Mouse (Mus musculus): ENCODE measurements around the gene Bglap. TPM values are rescaled to one million over a fixed set of nuclear protein-coding genes. Genes with fewer than 3 reads are reported as not detected.
A peak's percentile ranks its signal among the peaks of the same experiment; 100 is the strongest.

Bglap gene
- polyA plus RNA-seq, 1 experiment, result not detected

DNA sequence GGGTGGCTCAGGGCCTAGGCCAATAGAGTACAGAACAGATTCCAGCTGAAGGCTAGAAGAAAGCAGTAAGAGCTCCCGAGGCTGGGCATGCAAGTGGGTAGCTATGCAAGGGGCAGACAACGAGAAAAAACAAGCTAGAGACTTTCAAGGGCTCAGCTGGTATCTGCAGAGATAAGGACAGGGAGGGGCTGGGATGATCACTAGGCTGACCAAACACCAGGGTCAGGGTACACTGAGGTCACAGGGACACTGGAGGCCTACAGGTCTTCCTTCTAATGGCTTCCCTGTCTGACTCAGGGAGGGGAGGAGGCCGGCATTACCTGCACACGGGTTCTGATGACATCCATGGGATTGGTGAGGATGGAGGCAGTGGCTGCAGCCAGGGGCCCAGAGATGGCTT, 31.4 kb upstream of the Bglap start:
- Histone ChIP-seq H3K27ac (ENCODE audit: insufficient read depth, low read length) (no peak overlapping the region), H3K4me1 (ENCODE audit: control insufficient read depth, insufficient read depth, low read length) (0 out of 2 replicates have a peak, but pooled peaks cover 2% of the 10 kb centered on the region), H3K4me3 (ENCODE audit: insufficient read depth, low read length) (no peak overlapping the region)
- TF ChIP-seq POLR2A (IDR thresholded peaks at IDR 0.05; ENCODE audit: low read depth, low read length) (no peak), CTCF (IDR thresholded peaks at IDR 0.05; ENCODE audit: borderline replicate concordance, insufficient read depth, low read length) (no peak)

- no peak overlapping the region for H3K27ac ChIP-seq (ENCODE audit: insufficient read depth, low read length)
- TF ChIP-seq POLR2A (IDR thresholded peaks at IDR 0.05; ENCODE audit: low read depth, low read length) (no peak), CTCF (IDR thresholded peaks at IDR 0.05; ENCODE audit: borderline replicate concordance, insufficient read depth, low read length) (no peak)
- H3K4me3 ChIP-seq (ENCODE audit: insufficient read depth, low read length), result no peak overlapping the region
- peaks cover 12% of the 10 kb centered on the region; the same call in 1 of the 2 replicates for H3K4me1 ChIP-seq (ENCODE audit: control insufficient read depth, insufficient read depth, low read length)
Measured at GRCm38 (mm10) chr3:88412636-88413035, 28.4 kb upstream of the Bglap start.

- peaks cover 16% of the 10 kb centered on the region; the same call in 1 of the 2 replicates for H3K4me1 ChIP-seq (ENCODE audit: control insufficient read depth, insufficient read depth, low read length)
- no peak overlapping the region for H3K4me3 ChIP-seq (ENCODE audit: insufficient read depth, low read length)
- no peak overlapping the region for H3K27ac ChIP-seq (ENCODE audit: insufficient read depth, low read length)
- no peak for TF ChIP-seq POLR2A (IDR thresholded peaks at IDR 0.05; ENCODE audit: low read depth, low read length)
- no peak for TF ChIP-seq CTCF (IDR thresholded peaks at IDR 0.05; ENCODE audit: borderline replicate concordance, insufficient read depth, low read length)
Measured at GRCm38 (mm10) chr3:88411681-88412080, 27.4 kb upstream of the Bglap start.

DNA sequence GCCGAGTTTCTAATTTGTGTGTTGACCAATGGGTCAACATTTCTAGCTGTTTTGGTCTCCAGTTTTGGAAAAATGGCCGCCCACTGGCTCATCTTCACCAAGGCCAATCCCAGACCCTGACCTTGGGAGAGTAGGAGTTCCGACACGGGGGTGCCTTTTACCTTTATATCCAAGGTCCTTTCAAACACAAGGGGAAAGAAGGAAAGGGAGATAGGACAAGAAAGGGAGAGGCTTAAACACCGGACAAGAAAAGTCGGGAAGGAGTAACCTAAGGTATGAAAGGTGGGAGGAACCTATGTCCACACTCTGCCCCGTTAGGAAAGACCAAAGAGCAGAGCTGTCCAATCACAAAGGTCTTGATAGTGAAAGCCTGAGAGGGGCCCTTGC, 26.4 kb upstream of the Bglap start:
- Histone ChIP-seq H3K4me3 (ENCODE audit: insufficient read depth, low read length) (no peak overlapping the region), H3K4me1 (ENCODE audit: control insufficient read depth, insufficient read depth, low read length) (peaks cover 16% of the 10 kb centered on the region; the same call in 1 of the 2 replicates), H3K27ac (ENCODE audit: insufficient read depth, low read length) (peak overlapping the region; percentile 44)
- no peak for TF ChIP-seq CTCF (IDR thresholded peaks at IDR 0.05; ENCODE audit: borderline replicate concordance, insufficient read depth, low read length)

GRCm38 (mm10) chr3:88409741-88410644, 25.7 kb upstream of the Bglap start, which contains the start of gene Pmf1:
Gene Pmf1, minus strand, starts transcription at chr3:88410331.
- peaks cover 16% of the 10 kb centered on the region; the same call in 1 of the 2 replicates for H3K4me1 ChIP-seq (ENCODE audit: control insufficient read depth, insufficient read depth, low read length)
- H3K4me3 ChIP-seq (ENCODE audit: insufficient read depth, low read length), result peak within 1 kb of the TSS; percentile 59
- TF ChIP-seq CTCF (IDR thresholded peaks at IDR 0.05; ENCODE audit: borderline replicate concordance, insufficient read depth, low read length) (no peak), POLR2A (IDR thresholded peaks at IDR 0.05; ENCODE audit: low read depth, low read length) (peak; percentile 95)
- H3K27ac ChIP-seq (ENCODE audit: insufficient read depth, low read length), result peak within 1 kb of the TSS; percentile 87

DNA sequence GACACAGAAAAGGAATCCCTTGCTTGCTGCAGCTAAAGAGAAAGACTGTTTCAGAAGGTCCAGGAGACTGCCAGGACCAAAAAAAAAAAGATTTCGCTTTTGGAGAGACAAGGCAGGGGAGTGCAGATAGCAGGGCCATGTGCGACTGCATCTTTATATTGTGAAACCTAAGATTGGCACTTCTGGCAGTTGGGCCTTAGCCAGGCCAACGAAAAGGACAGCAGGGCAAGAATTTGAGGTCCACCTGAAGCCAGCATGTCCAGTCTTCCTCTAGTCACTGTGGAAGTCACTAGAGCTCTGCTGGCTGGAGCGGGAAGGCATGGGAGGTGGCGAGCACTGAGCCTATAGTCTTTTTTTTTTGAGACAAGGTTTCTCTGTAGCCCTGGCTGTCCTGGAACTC, 24.7 kb upstream of the Bglap start:
- Histone ChIP-seq H3K27ac (ENCODE audit: insufficient read depth, low read length) (no peak overlapping the region), H3K4me3 (ENCODE audit: insufficient read depth, low read length) (peak overlapping the region; percentile 59), H3K4me1 (ENCODE audit: control insufficient read depth, insufficient read depth, low read length) (peaks cover 16% of the 10 kb centered on the region; the same call in 1 of the 2 replicates)
- TF ChIP-seq CTCF (IDR thresholded peaks at IDR 0.05; ENCODE audit: borderline replicate concordance, insufficient read depth, low read length), result no peak
- TF ChIP-seq POLR2A (IDR thresholded peaks at IDR 0.05; ENCODE audit: low read depth, low read length), result no peak

DNA sequence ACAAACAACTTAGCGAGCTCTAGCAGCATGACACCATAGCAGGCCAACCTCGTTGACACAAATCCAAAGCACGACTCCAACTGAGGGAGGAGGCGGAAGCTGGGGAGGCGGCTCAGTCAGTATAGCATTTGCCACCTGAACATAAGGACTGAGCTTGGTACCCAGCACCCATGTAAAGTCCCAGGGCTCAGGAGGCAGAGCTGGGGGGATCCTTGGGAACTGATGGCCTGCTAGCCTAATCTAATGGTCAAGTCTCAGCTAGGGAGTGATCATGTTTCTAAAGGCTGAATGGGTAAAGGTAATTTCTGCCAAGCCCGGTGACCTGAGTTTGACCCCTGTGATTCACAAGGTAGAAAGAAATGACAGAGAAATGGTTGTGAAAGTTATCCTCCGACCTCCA, 23.3 kb upstream of the Bglap start:
- TF ChIP-seq CTCF (IDR thresholded peaks at IDR 0.05; ENCODE audit: borderline replicate concordance, insufficient read depth, low read length), result no peak
- no peak for TF ChIP-seq POLR2A (IDR thresholded peaks at IDR 0.05; ENCODE audit: low read depth, low read length)
- H3K4me1 ChIP-seq (ENCODE audit: control insufficient read depth, insufficient read depth, low read length), result peaks cover 16% of the 10 kb centered on the region; the same call in 1 of the 2 replicates
- no peak overlapping the region for H3K4me3 ChIP-seq (ENCODE audit: insufficient read depth, low read length)

GRCm38 (mm10) chr3:88407090-88407489, 22.8 kb upstream of the Bglap start:
- no peak overlapping the region for H3K27ac ChIP-seq (ENCODE audit: insufficient read depth, low read length)
- peaks cover 16% of the 10 kb centered on the region; the same call in 1 of the 2 replicates for H3K4me1 ChIP-seq (ENCODE audit: control insufficient read depth, insufficient read depth, low read length)
- TF ChIP-seq POLR2A (IDR thresholded peaks at IDR 0.05; ENCODE audit: low read depth, low read length) (no peak), CTCF (IDR thresholded peaks at IDR 0.05; ENCODE audit: borderline replicate concordance, insufficient read depth, low read length) (peak; percentile 66)
- H3K4me3 ChIP-seq (ENCODE audit: insufficient read depth, low read length), result no peak overlapping the region

More for the DNA sequence above, 23.3 kb upstream of the Bglap start:
- H3K27ac ChIP-seq (ENCODE audit: insufficient read depth, low read length), result no peak overlapping the region

DNA sequence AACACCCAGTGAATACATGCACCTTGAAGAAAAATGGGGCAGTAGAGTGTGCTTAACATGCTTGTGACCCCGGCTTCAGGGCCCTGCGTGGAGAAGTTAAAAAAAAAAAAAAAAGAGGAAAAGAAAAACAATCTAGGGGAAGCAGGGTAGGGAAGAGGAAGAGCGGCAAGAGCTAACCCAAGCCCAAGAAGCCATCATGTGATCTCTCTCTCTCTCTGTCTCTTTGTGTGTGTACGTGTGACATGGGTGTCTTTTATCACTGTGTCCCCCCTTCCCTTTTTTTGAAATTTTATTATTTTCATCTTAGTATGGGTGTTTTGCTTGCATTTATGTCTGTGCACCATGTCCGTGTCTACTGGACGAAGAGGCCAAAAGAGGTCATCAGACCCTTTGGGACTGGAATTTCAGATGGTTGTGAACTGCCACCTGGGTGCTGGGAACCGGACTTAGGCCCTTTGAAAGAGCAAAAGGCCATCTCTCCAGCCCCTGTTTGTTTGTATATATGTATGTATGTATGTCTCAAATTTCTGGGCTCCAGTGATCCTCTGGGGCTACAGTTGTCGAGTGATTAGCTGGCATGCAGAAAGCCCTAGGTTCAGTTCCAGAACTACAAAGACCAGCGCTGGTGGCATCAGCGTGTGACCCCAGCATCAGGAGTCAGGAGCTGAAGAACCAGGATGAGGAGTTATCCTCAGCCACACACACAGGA, 19.4 kb upstream of the Bglap start:
- no peak for TF ChIP-seq POLR2A (IDR thresholded peaks at IDR 0.05; ENCODE audit: low read depth, low read length)
- no peak for TF ChIP-seq CTCF (IDR thresholded peaks at IDR 0.05; ENCODE audit: borderline replicate concordance, insufficient read depth, low read length)
- H3K27ac ChIP-seq (ENCODE audit: insufficient read depth, low read length), result no peak overlapping the region

More for the DNA sequence above, 19.4 kb upstream of the Bglap start:
- Histone ChIP-seq H3K4me3 (ENCODE audit: insufficient read depth, low read length) (no peak overlapping the region), H3K4me1 (ENCODE audit: control insufficient read depth, insufficient read depth, low read length) (peaks cover 8% of the 10 kb centered on the region; the same call in 1 of the 2 replicates)

All from embryonic fibroblast, embryonic 13.5 days (primary cell).